Mouse (Mus musculus) small intestine, adult 10 weeks (tissue): ENCODE measurements around the gene Ubxn4. TPM values are rescaled to one million over a fixed set of nuclear protein-coding genes. Genes with fewer than 3 reads are reported as not detected.

Experiments used
- polyA plus RNA-seq: library from polyadenylated mRNA; stranded (reverse); fragments of 350-450 nt; fragmentation: Illumina TruSeq; extraction: RNeasy Lipid Tissue Mini Kit (QIAGEN cat#74804); gene quantifications from one replicate; pipeline ENCODE4 v1.2.3, GENCODE M21; 2014; ENCODE audit warnings: low replicate concordance

The Ubxn4 gene
- 139 TPM for polyA plus RNA-seq

DNA sequence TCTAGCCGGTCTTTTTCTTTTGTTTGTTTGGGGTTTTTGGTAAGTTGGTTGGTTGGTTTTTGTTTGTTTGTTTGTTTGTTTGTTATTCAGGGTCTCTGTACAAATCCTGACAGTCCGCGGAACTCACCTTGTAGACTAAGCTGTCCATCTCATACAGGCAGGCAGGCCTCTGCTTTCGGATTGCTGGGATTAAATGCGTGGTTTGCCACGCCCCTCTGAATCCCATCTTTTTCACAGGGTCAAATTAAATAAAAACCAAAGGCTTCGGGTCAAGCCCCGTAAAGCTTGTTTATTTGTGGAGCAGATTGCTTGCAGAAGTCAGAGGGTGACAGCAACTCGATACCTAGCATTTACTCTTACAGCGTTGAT lies at the start of gene Ubxn4:
TSS of gene Ubxn4 (plus strand) at position 338 of the 369 bp plus-strand sequence.

DNA sequence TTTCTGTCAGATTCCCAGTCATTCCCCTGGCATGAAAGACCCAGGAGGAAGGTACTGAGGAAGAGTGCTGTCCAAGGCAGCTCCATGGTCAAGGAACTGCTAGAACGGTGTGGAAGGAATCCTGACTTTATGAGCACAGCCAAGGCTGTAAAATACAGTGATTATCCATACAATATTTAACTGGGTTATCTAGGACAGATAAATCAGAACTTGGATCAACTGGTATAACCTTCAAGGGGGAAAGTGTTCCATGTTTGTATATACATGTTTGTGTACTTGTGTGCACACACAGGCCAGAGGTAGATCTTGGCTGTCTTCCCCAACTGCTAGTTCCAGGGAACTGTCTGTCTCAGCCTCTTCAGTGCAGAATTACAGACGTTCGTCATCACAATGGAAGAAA lies 84.5 kb downstream of the Ubxn4 start, which contains the start of gene Lct:
TSS of gene Lct (minus strand) at position 101 of the 400 bp plus-strand sequence.

Other genes with a start within 250 kb of the Ubxn4 start
- gene Zranb3, start 140.9 kb upstream of the Ubxn4 start, polyA plus RNA-seq, result 2.9 TPM
- 160 TPM for gene R3hdm1, start 140.7 kb upstream of the Ubxn4 start, polyA plus RNA-seq
- 111 TPM for gene Lct, start 84.4 kb downstream of the Ubxn4 start, polyA plus RNA-seq
- gene Mcm6, start 115.7 kb downstream of the Ubxn4 start, polyA plus RNA-seq, result 33.3 TPM
- gene Dars, start 173.4 kb downstream of the Ubxn4 start, polyA plus RNA-seq, result 113 TPM